Mouse (Mus musculus) hindbrain, embryonic 13.5 days (tissue): Measurements from ENCODE around the gene Foxa2. TPM values are rescaled to one million over a fixed set of nuclear protein-coding genes. Genes with fewer than 3 reads are reported as not detected.

Source experiments
- ATAC-seq: fragments of 200-750 bp; cut with Nextera tagmentation; 2 replicates; pipeline ENCODE4 v1.8.0; 2017; ENCODE audit warnings: moderate TSS enrichment; ENCODE audit not compliant: low FRiP score
- H3K27ac ChIP-seq: fragments of 300-500 bp; sonication (generic); 2 replicates; pipeline ENCODE4 v1.5.1; 2015; ENCODE audit warnings: inconsistent platforms, mild to moderate bottlenecking, moderate library complexity
- H3K27me3 ChIP-seq: fragments of 300-500 bp; sonication (generic); 2 replicates; pipeline ENCODE4 v1.6.1; 2015; ENCODE audit warnings: mild to moderate bottlenecking, inconsistent platforms
- H3K36me3 ChIP-seq: fragments of 300-500 bp; sonication (generic); 2 replicates; pipeline ENCODE4 v1.6.1; 2015; ENCODE audit warnings: mild to moderate bottlenecking, inconsistent platforms
- H3K4me1 ChIP-seq: fragments of 300-500 bp; sonication (generic); replicated peaks from 2 replicates; pipeline ENCODE4 v1.6.1; 2015; ENCODE audit warnings: inconsistent platforms
- H3K4me2 ChIP-seq: fragments of 300-500 bp; sonication (generic); 2 replicates; pipeline ENCODE4 v1.6.1; 2015; ENCODE audit warnings: inconsistent platforms, mild to moderate bottlenecking, moderate library complexity
- H3K4me3 ChIP-seq: fragments of 300-500 bp; sonication (generic); 2 replicates; pipeline ENCODE4 v1.5.1; 2015; ENCODE audit warnings: mild to moderate bottlenecking, inconsistent platforms
- H3K9ac ChIP-seq: fragments of 300-500 bp; sonication (generic); 2 replicates; pipeline ENCODE4 v1.6.1; 2015; ENCODE audit warnings: mild to moderate bottlenecking, inconsistent platforms
- H3K9me3 ChIP-seq: fragments of 300-500 bp; sonication (generic); 2 replicates; pipeline ENCODE4 v1.6.1; 2016; ENCODE audit warnings: inconsistent platforms
- WGBS: fragments of 180-500 bp; shearing (Covaris S2); methylation state at CpG from one replicate; pipeline ENCODE4 v1.1.7; 2015; 5-methylcytosine and 5-hydroxymethylcytosine counted together
- polyA plus RNA-seq: library from polyadenylated mRNA; unstranded; fragments of >200 nt; fragmentation: Nextera tagmentation; extraction: Ambion mirVana; gene quantifications from 2 replicates; pipeline ENCODE4 v1.2.1, GENCODE M21; 2015

Foxa2 gene
- polyA plus RNA-seq, 1 experiment from 2014 or later: 1.7 TPM

DNA sequence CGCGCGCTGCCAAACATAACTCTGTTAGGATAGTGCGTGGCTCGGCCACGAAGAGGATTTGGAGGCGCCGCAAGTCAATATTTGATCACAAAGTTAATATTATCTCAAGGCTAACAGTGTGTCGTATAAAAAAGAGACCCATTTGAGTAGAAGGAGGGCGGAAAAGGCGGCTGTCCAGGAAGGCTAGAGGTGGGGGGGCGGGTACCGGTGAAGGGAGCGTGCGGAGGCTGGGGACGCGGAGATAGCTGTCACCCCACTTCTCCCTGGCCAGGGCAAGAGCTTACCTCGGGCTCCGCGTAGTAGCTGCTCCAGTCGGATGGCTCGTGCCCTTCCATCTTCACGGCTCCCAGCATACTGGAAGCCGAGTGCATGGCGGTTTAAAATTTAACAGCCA, 1.2 kb downstream of the Foxa2 start:
- WGBS: 2% methylated on average over 24 of the region's 25 CpGs

DNA sequence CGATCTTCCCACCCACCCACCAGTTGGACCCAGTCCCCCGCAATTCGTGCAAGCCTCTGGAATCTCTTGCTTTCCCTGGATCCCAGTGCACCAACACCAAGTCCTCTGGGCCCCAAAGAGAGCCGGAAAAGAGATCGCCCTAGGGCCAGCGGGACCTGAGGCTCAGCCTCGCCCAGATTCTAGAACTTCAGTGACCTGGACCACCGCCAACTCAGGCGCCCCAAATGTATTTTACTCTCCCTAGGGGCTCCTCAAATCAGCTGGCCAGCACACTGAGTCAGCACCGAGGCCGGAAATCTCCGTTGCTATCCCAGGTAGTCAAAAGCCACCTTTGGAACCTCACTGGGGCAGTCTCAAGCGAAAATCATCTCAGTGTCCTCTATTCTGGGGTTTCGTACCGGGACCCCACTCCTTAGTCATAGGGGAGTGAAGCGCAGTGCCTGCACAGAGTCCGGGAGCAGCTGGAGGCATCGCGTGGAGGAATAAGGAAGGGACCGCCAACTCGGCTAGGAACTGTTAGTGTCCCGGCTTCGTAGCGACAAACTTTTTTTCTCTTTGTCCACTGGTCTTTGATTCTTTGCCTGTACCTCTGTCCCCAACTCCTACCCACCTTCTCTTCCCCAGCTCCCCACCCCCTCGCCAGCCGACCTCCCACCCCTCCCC, 1.8 kb downstream of the Foxa2 start:
- Histone ChIP-seq H3K9me3 (no peaks in the 10 kb centered on the region), H3K27ac (peak overlapping the region; percentile 40; the same call in 1 of the 2 replicates), H3K4me2 (peak overlapping the region; percentile 29; the same call in 1 of the 2 replicates), H3K36me3 (no peaks in the 10 kb centered on the region), H3K4me1 (peaks cover 7% of the 10 kb centered on the region), H3K27me3 (peaks cover 100% of the 10 kb centered on the region), H3K4me3 (peak overlapping the region; percentile 27), H3K9ac (no peak overlapping the region)
- ATAC-seq: no peak
- WGBS: under 1% methylated on average over 26 of the region's 26 CpGs

More for the DNA sequence above, 1.2 kb downstream of the Foxa2 start:
- Histone ChIP-seq H3K36me3 (no peaks in the 10 kb centered on the region), H3K4me2 (peak overlapping the region; percentile 29; the same call in 1 of the 2 replicates), H3K9me3 (no peaks in the 10 kb centered on the region), H3K4me3 (peak overlapping the region; percentile 27), H3K27me3 (peaks cover 100% of the 10 kb centered on the region), H3K9ac (no peak overlapping the region), H3K4me1 (peaks cover 7% of the 10 kb centered on the region), H3K27ac (no peak overlapping the region)
- ATAC-seq: no peak

DNA sequence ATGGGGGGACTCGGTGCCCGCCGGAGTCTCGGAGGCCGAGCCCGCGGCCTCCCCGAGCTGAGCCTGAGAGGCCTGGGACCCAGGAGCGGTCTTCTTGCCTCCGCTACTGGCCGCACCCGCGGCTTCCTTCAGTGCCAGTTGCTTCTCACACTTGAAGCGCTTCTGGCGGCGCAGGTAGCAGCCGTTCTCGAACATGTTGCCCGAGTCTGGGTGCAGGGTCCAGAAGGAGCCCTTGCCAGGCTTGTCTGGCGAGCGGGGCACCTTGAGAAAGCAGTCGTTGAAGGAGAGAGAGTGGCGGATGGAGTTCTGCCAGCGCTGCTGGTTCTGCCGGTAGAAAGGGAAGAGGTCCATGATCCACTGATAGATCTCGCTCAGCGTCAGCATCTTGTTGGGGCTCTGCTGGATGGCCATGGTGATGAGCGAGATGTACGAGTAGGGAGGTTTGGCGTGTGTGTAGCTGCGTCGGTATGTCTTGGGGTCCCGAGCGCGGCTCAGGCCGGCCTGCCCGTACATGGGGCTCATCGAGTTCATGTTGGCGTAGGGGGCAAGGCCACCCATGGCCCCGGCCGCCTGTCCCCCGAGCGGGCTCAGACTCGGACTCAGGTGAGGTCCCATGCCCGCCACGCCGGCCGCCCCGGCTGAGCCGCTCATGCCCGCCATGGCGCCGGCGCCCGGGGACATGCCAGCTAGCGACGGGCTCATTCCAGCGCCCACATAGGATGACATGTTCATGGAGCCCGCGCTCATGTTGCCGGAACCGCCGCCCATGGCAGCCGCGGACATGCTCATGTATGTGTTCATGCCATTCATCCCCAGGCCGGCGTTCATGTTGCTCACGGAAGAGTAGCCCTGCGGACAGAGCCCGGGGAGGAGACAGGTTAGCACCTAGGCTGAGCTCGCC, 2.5 kb downstream of the Foxa2 start:
- peaks cover 7% of the 10 kb centered on the region for H3K4me1 ChIP-seq
- no peak for ATAC-seq
- peaks cover 100% of the 10 kb centered on the region for H3K27me3 ChIP-seq
- H3K9ac ChIP-seq: peak overlapping the region; percentile 19; the same call in 1 of the 2 replicates
- no peaks in the 10 kb centered on the region for H3K36me3 ChIP-seq
- peak overlapping the region; percentile 17; the same call in 1 of the 2 replicates for H3K4me2 ChIP-seq
- WGBS: 1% methylated on average over 71 of the region's 71 CpGs
- H3K4me3 ChIP-seq: peak overlapping the region; percentile 27
- H3K9me3 ChIP-seq: no peaks in the 10 kb centered on the region
- H3K27ac ChIP-seq: peak overlapping the region; percentile 58; the same call in 1 of the 2 replicates

DNA sequence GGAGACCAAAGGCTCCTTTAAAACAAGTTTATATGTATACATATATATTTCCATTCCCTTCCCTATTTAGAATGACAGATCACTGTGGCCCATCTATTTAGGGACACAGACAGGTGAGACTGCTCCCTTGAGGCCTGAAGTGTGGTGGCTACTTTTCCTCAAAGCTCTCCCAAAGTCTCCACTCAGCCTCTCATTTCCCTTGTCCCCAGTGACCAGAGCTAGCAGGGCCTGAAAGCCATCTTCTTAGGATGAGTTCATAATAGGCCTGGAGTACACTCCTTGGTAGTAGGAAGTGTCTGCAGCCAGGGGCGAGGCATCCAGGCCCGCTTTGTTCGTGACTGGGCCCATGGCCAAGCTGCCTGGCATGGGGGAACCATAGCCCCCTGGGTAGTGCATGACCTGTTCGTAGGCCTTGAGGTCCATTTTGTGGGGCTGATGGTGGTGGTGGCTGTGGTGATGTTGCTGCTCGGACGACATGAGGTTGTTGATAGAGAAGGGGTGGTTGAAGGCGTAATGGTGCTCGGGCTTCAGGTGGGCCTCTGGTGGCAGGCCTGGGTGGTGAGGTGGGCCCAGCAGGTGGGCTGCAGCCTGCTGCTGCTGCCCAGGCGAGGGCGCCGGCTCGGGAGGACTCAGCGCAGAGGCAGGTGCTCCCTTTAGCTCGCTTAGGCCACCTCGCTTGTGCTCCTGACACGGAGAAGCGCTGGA, 3.3 kb downstream of the Foxa2 start:
- Histone ChIP-seq H3K4me1 (peaks cover 7% of the 10 kb centered on the region), H3K27me3 (peaks cover 100% of the 10 kb centered on the region), H3K4me3 (peak overlapping the region; percentile 27), H3K27ac (peak overlapping the region; percentile 58; the same call in 1 of the 2 replicates), H3K9me3 (no peaks in the 10 kb centered on the region), H3K4me2 (no peak overlapping the region), H3K36me3 (no peaks in the 10 kb centered on the region), H3K9ac (peak overlapping the region; percentile 19; the same call in 1 of the 2 replicates)
- 5% methylated on average over 11 of the region's 17 CpGs for WGBS
- no peak for ATAC-seq

DNA sequence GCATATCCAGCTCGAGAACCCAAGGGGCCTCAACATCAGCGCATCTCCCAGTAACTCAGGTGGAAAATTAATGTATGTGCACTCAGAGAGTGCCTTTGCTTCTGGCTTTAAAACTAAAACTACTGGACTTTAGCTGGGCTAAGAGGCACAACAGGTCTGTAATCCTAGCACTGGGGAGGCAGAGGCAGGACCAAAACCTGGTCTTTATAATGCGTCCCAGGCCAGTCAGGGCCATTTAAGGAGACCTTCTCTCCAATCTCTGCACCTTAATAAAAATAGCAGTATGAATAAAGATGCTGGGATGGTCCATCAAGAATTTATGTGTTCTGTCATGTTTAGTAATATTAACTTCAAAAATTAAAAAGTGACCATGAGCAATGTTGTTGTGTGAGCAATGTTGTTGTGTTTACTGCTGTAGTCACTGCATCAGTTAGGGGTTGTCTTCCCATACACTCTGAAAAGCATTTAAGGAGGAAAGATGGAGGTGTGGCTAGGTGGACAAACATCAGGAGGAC, 4.6 kb downstream of the Foxa2 start:
- Histone ChIP-seq H3K4me3 (no peak overlapping the region), H3K27me3 (peaks cover 100% of the 10 kb centered on the region), H3K36me3 (no peaks in the 10 kb centered on the region), H3K27ac (no peak overlapping the region), H3K9me3 (no peaks in the 10 kb centered on the region), H3K9ac (no peak overlapping the region), H3K4me2 (no peak overlapping the region), H3K4me1 (peaks cover 7% of the 10 kb centered on the region)
- no peak for ATAC-seq
- WGBS: 7% methylated on average over 3 of the region's 3 CpGs

DNA sequence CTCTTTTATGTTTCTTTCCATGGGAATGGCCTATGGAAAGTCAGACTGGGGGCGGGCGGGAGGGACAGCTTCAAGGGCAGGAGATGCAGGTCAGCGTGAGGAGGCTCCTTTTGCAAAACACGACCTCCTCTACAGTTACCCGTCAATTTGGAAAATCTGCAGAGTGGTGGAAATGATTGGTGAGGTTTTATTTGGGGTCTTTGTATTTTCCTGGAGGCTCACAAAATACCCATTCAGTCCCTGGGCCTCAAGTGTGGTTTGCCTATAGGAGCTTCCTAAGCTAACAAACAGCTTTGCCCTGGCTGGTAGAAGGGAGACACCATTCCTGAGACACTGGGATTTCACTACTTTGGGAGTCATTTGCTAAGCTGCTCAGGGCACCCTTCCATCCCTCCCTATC, 5.4 kb downstream of the Foxa2 start:
- Histone ChIP-seq H3K27me3 (peaks cover 100% of the 10 kb centered on the region), H3K4me1 (peaks cover 7% of the 10 kb centered on the region), H3K9ac (no peak overlapping the region), H3K36me3 (no peaks in the 10 kb centered on the region), H3K27ac (no peak overlapping the region), H3K9me3 (no peaks in the 10 kb centered on the region), H3K4me2 (no peak overlapping the region), H3K4me3 (no peak overlapping the region)
- under 1% methylated on average over 5 of the region's 5 CpGs for WGBS
- ATAC-seq: no peak

DNA sequence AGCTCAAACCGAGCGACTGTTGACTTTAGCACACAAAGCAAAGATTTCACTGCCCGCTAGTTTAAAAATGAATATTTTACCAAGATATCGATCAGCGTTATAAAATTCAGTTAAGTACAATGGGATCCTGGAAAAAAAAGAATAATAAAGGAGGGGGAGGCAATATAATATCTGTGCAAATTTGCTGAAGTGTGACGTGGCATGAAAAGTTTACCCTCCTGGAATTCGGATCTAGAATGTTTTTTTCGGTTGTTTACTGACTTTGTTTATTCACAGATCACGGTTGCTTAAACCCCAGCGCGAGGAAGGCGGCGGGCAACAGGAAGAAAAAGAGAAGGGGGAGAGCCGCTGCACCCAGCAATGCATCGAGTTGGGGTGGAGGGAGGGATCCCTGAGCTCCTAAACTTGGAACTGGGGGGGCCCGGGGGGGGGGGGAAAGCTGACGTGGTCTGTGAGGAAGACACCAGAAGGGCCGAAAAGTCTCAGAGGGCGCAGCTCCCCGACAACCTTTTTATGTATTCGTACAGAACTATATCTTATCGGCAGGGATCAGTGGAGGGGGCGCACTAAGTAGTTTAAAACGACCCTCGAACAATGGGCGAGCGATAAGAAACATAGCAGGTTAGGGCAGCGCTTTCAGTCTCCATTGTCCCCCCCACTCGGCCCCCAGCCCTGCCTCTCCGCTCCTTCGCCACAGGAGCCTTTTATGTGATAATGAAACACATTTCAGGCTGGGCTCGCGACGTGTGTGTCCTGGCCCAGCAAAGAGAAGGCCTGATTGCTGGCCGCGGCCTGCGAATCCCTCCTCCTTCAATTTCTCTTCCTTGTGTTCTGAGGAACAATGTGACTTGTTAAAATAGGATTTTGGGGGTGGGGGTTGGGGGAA, 6.3 kb downstream of the Foxa2 start:
- H3K27me3 ChIP-seq: peaks cover 100% of the 10 kb centered on the region
- H3K27ac ChIP-seq: 0 out of 2 replicates have a peak overlapping the region, but pooled peaks have one; percentile 63
- no peaks in the 10 kb centered on the region for H3K9me3 ChIP-seq
- H3K36me3 ChIP-seq: no peaks in the 10 kb centered on the region
- H3K4me3 ChIP-seq: no peak overlapping the region; the same call in 1 of the 2 replicates
- WGBS: 1% methylated on average over 37 of the region's 37 CpGs
- H3K4me1 ChIP-seq: peaks cover 4% of the 10 kb centered on the region
- H3K9ac ChIP-seq: no peak overlapping the region
- ATAC-seq: no peak
- H3K4me2 ChIP-seq: no peak overlapping the region

DNA sequence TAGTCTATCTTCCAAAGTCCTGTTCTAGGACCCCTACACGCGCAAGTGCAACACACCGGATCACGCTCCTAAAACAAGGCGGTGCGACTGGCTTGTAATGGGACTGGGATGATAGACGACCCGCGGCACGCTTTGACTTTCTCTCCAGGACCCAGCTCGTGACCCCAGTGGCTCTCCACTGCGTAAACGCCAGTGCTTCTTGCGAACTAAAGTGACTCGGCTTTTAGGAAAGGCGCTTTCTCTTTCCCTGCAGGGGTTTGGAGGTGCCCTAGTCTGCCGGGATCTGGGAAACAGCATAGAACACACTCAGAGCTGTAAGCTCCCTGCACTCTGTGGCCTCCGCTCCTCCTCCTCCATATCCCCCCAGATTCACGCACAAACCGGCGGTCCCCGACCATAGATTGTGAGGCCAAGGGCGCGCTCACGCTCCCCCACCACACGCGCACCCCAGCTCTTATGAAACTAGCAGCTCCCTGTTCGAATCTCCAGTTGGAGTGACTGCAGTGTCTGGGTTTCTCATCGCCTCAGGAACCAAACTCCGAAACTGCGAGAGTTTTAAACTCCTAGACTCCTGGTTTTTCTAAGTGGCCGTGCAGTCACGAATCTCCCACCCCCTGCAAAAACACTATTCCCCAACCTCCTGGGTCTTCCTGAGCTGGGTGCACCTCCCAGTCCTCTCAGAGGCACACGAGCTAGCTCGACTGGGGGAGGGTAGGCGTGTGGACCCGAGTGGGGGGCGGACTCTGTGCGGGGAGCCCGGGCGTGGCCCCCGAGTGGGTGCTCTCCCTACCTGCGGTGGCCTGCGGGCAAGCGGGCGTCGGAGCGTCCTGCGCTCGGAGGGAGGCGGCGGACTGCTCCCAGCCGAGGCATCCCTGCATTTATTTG, 7.2 kb downstream of the Foxa2 start:
- H3K36me3 ChIP-seq: no peaks in the 10 kb centered on the region
- ATAC-seq: no peak
- peak overlapping the region; percentile 63 for H3K27ac ChIP-seq
- peaks cover 3% of the 10 kb centered on the region for H3K4me1 ChIP-seq
- under 1% methylated on average over 53 of the region's 53 CpGs for WGBS
- H3K9ac ChIP-seq: 0 out of 2 replicates have a peak overlapping the region, but pooled peaks have one; percentile 20
- H3K27me3 ChIP-seq: peaks cover 100% of the 10 kb centered on the region
- peak overlapping the region; percentile 11 for H3K4me3 ChIP-seq
- no peaks in the 10 kb centered on the region for H3K9me3 ChIP-seq
- H3K4me2 ChIP-seq: no peak overlapping the region

DNA sequence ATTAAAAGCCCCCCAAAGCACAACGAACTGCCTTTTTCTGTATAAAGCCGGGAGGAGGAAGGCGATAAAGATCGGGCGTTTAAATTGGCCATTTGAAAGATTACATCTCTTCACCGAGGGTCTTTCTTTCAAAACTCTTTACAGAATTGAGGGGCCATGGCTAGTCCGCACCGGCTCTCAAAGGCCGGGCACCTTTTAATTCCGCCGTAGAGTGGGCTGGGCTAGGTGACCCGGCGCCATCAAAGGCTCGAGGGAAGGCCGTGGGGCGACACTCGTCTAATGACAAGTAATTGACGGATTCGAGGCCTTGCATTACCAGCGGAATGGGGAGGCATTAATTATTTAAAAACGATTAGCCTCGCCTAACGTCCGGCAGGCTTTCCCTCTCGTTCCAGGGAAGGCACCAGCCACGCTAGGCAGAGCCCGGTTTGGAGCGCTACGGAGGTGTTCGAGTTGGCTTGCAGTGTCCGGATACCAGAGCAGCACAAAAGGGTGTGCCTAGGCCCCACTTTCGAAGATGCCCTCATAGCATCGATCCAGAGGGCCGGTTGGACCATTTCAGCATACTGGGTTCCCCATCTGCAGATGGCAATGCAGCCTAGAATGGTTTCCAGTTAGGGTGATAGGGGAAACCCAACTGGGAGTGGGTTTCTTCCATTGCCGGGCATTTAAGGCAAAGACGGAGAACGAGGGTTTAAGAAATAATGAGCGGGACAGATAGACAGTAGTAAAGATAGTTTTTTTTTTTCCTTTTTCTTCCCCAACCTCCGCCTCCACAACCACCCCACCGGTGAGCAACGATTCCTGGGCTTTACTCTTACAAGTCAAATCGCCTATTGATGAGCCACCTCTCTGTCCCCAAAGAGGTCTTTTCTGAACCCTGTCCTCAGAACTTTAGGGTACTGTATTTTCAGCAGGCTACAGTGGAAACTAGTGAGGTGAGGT, 8.1 kb downstream of the Foxa2 start:
- H3K4me1 ChIP-seq: no peaks in the 10 kb centered on the region
- H3K36me3 ChIP-seq: no peaks in the 10 kb centered on the region
- H3K9ac ChIP-seq: 0 out of 2 replicates have a peak overlapping the region, but pooled peaks have one; percentile 39
- peaks cover 100% of the 10 kb centered on the region for H3K27me3 ChIP-seq
- H3K27ac ChIP-seq: peak overlapping the region; percentile 63; the same call in 1 of the 2 replicates
- no peak overlapping the region for H3K4me2 ChIP-seq
- no peak for ATAC-seq
- under 1% methylated on average over 42 of the region's 42 CpGs for WGBS
- H3K9me3 ChIP-seq: no peaks in the 10 kb centered on the region
- peak overlapping the region; percentile 11; the same call in 1 of the 2 replicates for H3K4me3 ChIP-seq
